Mouse (Mus musculus) embryo, embryonic 11.5 days (tissue): Measurements from ENCODE around the gene Wars.

Experiments used
- DNase-seq: peaks from one replicate; pipeline ENCODE4 v3.0.0-alpha.2; 2012; ENCODE audit warnings: low read depth, low spot score

Gene Wars

DNA sequence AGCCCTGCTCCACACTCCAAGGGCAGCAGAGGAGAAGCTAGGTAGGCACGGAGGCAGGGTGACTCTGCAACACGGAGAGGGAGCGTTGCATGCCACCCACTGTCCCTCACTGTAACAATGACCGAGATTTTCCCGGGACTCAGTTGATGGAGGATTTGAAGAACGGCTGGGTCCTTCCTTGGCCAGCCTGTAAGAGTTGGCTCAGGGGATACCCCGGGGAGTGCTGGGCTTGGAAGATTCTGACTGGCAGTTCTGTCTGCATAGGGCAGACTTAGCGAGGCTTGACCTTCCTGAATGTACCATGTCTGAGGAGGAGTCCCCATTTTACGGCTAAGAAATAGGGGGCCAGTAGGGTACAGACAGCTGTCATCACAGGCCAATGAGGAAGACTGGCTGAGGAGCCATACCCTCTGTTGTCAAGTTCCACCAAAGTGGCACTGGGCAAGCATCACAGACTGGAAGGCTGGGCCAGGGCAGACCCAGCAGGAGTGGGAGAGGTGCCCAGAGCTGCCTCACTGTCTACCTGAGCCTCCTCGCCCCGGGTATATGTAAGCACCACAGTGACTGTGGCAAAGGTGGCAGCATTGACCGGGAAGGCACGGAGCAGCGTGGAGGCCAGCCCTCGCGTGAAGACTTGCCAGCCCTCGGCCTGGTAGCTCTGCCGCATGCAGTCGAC lies 67.6 kb downstream of the Wars start:
- no peak for DNase-seq

DNA sequence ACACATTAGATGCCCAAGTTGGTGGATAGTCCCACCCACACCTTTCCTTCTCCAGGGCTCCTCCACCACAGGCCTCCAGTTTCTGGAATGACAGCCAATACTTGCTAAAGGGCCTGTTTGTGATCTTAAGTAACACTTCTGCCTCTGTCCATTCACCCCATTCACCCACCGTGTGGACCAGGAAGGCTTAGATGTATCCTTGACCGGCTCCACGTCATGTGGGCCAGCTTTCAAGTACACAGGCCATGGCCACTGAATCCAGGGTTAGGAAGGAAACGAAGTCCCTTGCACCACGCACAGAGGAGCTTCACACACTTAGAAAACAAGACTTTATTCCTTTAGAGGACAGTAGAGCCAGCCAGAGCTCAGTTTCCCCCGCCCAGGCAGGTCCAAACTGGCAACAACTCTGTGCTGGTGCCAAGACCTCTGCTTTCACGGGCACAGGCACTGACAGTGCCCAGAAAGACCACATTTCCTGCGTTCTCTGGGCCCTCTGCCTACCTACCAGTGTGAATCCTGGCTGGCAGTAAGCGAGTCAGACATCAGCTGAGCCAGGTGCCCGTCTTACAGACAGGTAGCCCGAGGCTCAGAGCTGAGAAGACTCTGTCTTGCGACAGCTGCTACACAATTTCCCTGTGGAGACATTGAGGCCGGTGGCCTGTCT lies 68.3 kb downstream of the Wars start:
- no peak for DNase-seq

DNA sequence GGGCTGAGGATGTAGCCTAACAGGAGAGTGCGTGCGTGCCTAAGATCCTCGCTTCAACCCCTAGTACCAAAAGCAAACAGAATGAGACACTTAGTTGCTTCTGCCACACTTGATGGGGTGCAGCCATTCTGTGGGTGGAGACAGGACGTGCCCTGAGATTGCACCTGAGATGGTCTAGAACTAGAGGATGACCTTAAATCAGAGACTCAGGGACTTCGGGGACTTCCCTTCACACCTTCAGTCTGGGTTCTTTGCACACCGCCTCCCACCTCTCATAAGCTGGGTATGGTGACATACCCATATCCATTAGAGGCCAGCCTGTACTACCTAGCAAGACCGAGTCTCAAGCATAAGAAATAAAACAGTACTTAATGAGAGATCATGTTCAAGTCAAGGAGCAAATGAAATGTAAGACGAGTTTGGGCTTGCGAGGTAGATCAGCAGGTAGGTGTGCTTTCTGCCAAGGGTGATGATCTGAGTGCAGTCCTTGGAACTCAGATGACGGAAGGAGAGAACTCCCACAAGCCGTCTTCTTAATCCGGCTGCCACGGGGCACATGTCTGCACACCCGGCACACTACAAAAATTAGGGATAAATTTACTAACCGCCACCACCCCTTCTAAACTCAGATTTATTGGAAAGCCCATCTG lies 69.6 kb downstream of the Wars start:
- no peak for DNase-seq

DNA sequence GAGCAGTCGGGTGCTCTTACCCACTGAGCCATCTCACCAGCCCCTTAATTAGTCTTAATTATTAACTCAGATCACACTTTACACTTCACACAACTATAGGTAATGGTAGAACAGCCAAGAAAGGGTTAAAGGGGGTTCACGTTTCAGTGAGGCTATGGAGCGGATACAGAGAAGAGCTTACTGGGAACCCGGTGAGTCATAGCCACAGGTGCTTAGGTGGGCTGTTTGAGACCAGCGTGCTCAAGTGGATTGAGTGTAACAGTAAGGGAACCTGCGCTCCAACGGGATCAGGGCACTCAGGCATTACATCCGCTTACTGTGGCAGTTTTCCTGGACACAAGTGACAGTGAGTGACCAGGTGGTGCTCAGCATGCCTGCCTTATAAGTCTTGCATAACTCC lies 70.9 kb downstream of the Wars start:
- no peak for DNase-seq

DNA sequence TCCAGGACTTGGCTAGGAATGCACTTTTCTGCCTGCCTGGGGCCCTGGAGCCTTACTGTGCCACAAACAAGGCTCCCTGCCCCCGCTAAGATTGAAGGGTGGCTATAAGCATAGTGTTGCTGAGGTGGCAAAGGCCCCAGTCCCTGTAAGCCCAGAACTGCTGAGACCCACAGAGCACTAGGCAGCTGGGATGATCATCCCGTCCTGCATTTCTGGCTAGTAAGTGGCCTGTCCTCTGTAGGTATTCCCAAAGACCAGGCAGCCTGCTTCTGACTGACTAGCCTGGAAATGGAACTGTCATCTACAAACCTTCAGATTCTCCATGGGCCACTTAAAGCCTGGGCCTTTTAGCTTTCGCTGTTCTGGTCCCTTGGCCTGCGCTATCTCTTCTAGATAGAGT lies 73.5 kb downstream of the Wars start:
- no peak for DNase-seq

DNA sequence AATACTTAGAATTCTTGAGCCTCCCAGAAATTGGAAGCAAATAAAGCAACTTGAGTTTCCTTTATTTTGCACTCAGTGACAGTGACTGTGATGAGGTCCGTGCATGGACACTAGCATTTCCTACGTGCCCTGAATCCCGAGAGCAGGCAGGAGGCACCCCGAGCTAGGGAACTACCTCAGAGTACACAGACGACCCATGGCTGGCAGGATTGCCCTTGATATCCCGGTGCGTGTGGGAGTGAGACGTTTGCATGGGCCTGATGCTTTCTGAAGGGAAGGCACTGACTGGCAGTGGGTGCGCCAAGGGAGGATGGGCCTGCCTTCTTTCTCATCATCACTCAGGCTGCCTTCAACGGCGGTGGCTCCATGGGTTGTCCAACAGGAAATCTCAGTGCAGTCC lies 77.4 kb downstream of the Wars start:
- no peak for DNase-seq

DNA sequence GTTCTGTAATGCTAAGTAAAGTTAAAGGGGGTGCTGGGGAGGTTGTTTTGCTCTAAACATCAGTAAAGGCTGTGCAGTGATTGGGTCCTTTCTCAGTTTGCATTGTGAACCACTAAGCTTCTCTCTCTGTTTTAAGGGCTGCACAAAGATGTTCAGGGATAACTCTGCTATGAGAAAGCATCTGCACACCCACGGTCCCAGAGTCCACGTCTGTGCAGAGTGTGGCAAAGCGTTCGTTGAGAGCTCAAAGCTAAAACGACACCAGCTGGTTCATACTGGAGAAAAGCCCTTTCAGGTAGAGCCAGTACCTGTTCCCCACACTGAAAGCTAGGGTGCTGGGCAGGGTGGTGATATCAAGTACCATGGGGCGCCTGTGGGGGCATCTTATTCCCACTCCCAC lies 79.5 kb downstream of the Wars start:
- no peak for DNase-seq

DNA sequence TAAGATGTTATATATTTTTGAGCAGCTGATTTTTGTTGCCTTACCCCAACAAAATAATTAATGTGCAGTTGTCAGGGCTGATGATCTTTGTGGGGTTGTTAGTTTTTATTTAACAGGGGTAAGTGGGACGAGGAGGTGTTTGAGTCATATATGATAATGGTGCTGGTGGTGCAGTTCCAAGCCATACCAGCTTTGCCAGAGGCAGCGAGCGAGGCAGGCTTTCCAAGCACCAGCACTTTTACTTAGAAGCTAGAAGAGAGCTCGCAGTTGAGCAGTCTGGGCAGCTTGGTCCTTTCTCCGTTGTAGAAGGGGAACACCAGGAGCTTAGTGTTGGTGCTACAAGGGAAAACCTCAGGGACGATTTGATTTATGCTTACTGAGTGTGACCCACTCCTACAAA lies 81.5 kb downstream of the Wars start:
- DNase-seq = no peak

DNA sequence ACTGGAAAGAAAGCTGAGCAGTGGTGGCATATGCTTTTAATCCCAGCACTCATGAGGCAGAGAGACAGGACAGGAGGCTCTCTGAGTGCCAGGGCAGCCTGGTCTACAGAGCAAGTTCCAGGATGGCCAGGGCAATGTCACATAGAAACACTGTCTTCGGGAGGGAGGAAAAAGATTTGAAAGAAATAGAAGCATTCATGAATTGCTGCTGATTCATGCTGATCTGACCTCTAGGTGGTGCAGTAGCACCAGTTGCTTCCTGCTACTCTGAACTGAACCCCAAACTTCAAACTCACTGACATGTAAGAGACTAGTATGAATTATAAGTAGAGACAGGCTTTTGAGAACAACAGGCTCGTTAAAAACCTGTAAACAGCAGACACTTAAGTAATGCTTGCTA lies 82.8 kb downstream of the Wars start:
- DNase-seq = no peak

DNA sequence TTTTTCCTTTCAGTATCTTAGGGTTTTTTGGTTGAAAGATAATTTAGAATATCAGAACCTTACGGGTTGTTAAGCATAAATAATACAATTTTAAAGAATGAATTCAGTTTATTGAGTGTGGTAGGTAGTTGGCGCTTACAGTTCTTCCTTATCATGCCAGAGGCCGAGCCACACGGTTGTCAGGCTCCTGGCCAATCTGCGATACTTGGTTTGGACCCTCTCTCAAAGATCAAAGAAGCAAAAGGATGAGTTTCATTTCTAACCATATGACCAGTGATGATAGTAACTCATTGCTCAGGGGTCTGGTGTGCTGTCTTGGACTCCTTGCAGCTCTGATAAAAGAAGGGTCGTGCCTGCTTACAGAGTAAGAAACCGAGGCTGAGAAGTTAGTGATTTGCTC lies 83.7 kb downstream of the Wars start:
- DNase-seq = no peak
